Mouse (Mus musculus) hindbrain, embryonic 16.5 days (tissue): Measurements from ENCODE around the gene Lhx4. TPM values are rescaled to one million over a fixed set of nuclear protein-coding genes. Genes with fewer than 3 reads are reported as not detected.

ENCODE experiments used
- ATAC-seq: fragments of 200-750 bp; cut with Nextera tagmentation; 2 replicates; pipeline ENCODE4 v1.8.0; 2017; ENCODE audit warnings: moderate TSS enrichment, moderate library complexity
- H3K27ac ChIP-seq: fragments of 300-500 bp; sonication (generic); 2 replicates; pipeline ENCODE4 v1.5.1; 2014; ENCODE audit warnings: low read depth, mild to moderate bottlenecking, control low read depth, low read length, moderate library complexity
- H3K27me3 ChIP-seq: fragments of 300-500 bp; sonication (generic); replicated peaks from 2 replicates; pipeline ENCODE4 v1.6.1; 2014; ENCODE audit warnings: low read length; ENCODE audit not compliant: control insufficient read depth, insufficient read depth
- H3K36me3 ChIP-seq: fragments of 300-500 bp; sonication (generic); 2 replicates; pipeline ENCODE4 v1.6.1; 2014; ENCODE audit warnings: mild to moderate bottlenecking, low read length, moderate library complexity, mixed read lengths; ENCODE audit not compliant: control insufficient read depth, insufficient read depth
- H3K4me1 ChIP-seq: fragments of 300-500 bp; sonication (generic); 2 replicates; pipeline ENCODE4 v1.6.1; 2014; ENCODE audit warnings: low read depth, low read length; ENCODE audit not compliant: control insufficient read depth, insufficient read depth
- H3K4me2 ChIP-seq: fragments of 300-500 bp; sonication (generic); 2 replicates; pipeline ENCODE4 v1.6.1; 2014; ENCODE audit warnings: mild to moderate bottlenecking, low read length, control low read depth, moderate library complexity
- H3K4me3 ChIP-seq: fragments of 300-500 bp; sonication (generic); 2 replicates; pipeline ENCODE4 v1.5.1; 2014; ENCODE audit warnings: mild to moderate bottlenecking, low read length, control low read depth, moderate library complexity
- H3K9ac ChIP-seq: fragments of 300-500 bp; sonication (generic); 2 replicates; pipeline ENCODE4 v1.6.1; 2014; ENCODE audit warnings: low read depth, mild to moderate bottlenecking, control low read depth, low read length, moderate library complexity
- H3K9me3 ChIP-seq: fragments of 300-500 bp; sonication (generic); 2 replicates; pipeline ENCODE4 v1.6.1; 2014; ENCODE audit warnings: mild to moderate bottlenecking, low read length, moderate library complexity; ENCODE audit not compliant: control insufficient read depth
- WGBS: fragments of 180-500 bp; shearing (Covaris S2); extraction: QIAGEN DNeasy Blood & Tissue Kit; methylation state at CpG from one replicate; pipeline ENCODE4 v1.1.7; 2014; 5-methylcytosine and 5-hydroxymethylcytosine counted together
- polyA plus RNA-seq: library from polyadenylated mRNA; unstranded; fragments of >200 nt; fragmentation: Nextera tagmentation; extraction: Ambion mirVana; gene quantifications from 2 replicates; pipeline ENCODE4 v1.2.1, GENCODE M21; 2015

The Lhx4 gene
- polyA plus RNA-seq, 1 experiment from 2014 or later = 1.7 TPM

GRCm38 (mm10) chr1:155656321-155656720 is 95.2 kb downstream of the Lhx4 start:
- H3K4me2 ChIP-seq = no peak overlapping the region
- H3K9me3 ChIP-seq = no peaks in the 10 kb centered on the region
- no peaks in the 10 kb centered on the region for H3K4me1 ChIP-seq
- H3K4me3 ChIP-seq = no peak overlapping the region
- H3K27ac ChIP-seq = no peak overlapping the region
- 67% methylated on average over 5 of the region's 5 CpGs for WGBS
- H3K9ac ChIP-seq = no peak overlapping the region
- no peak for ATAC-seq
- no peaks in the 10 kb centered on the region for H3K27me3 ChIP-seq
- no peaks in the 10 kb centered on the region for H3K36me3 ChIP-seq

- no peaks in the 10 kb centered on the region for H3K36me3 ChIP-seq
- no peaks in the 10 kb centered on the region for H3K9me3 ChIP-seq
- 24% methylated on average over 3 of the region's 3 CpGs for WGBS
- no peak overlapping the region for H3K4me2 ChIP-seq
- no peak overlapping the region for H3K9ac ChIP-seq
- no peak overlapping the region for H3K27ac ChIP-seq
- no peak for ATAC-seq
- H3K4me1 ChIP-seq = no peaks in the 10 kb centered on the region
- no peaks in the 10 kb centered on the region for H3K27me3 ChIP-seq
- H3K4me3 ChIP-seq = no peak overlapping the region
Measured at GRCm38 (mm10) chr1:155654961-155655360, 96.5 kb downstream of the Lhx4 start.

- H3K4me3 ChIP-seq = no peak overlapping the region
- H3K9ac ChIP-seq = no peak overlapping the region
- no peaks in the 10 kb centered on the region for H3K4me1 ChIP-seq
- no peaks in the 10 kb centered on the region for H3K27me3 ChIP-seq
- H3K36me3 ChIP-seq = no peaks in the 10 kb centered on the region
- no peak overlapping the region for H3K4me2 ChIP-seq
- H3K9me3 ChIP-seq = no peaks in the 10 kb centered on the region
- ATAC-seq = no peak
- WGBS = 70% methylated on average over 9 of the region's 9 CpGs
- no peak overlapping the region for H3K27ac ChIP-seq
Measured at GRCm38 (mm10) chr1:155650121-155650846, 101.2 kb downstream of the Lhx4 start.

Other genes starting within 250 kb of the Lhx4 start
- 85.7 and 101 TPM in 2 replicates for gene Acbd6, start 193.6 kb downstream of the Lhx4 start, polyA plus RNA-seq
- 25.0 and 26.7 TPM in 2 replicates for gene Qsox1, start 61.2 kb upstream of the Lhx4 start, polyA plus RNA-seq
- 8.5 and 8.7 TPM in 2 replicates for gene Cep350, start 221.6 kb upstream of the Lhx4 start, polyA plus RNA-seq